Mouse (Mus musculus) liver, embryonic 14.5 days (tissue): ENCODE data around the gene Vgll1. TPM values are rescaled to one million over a fixed set of nuclear protein-coding genes. Genes with fewer than 3 reads are reported as not detected.

Source experiments
- ATAC-seq: fragments of 200-750 bp; cut with Nextera tagmentation; 2 replicates; pipeline ENCODE4 v1.8.0; 2017; ENCODE audit warnings: moderate number of reproducible peaks, mild to moderate bottlenecking, moderate library complexity; ENCODE audit not compliant: insufficient read depth
- DNase-seq, 3 experiments: peaks; one replicate each; pipeline ENCODE4 v3.0.0-alpha.2; 2012 to 2013; ENCODE audit warnings: low read depth in 3 of 3, low spot score in 3 of 3
- H3K27ac ChIP-seq: fragments of 300-500 bp; sonication (generic); 2 replicates; pipeline ENCODE4 v1.5.1; 2014; ENCODE audit warnings: moderate library complexity, mild to moderate bottlenecking, control low read depth, inconsistent platforms
- H3K27me3 ChIP-seq: fragments of 300-500 bp; sonication (generic); 2 replicates; pipeline ENCODE4 v1.6.1; 2014; ENCODE audit warnings: mild to moderate bottlenecking, low read length, moderate library complexity; ENCODE audit not compliant: control insufficient read depth, insufficient read depth
- H3K36me3 ChIP-seq: fragments of 300-500 bp; sonication (generic); replicated peaks from 2 replicates; pipeline ENCODE4 v1.6.1; 2014; ENCODE audit warnings: low read depth; ENCODE audit not compliant: control insufficient read depth, insufficient read depth
- H3K4me1 ChIP-seq, 2 experiments: fragments of 200-500 bp in 1 of 2; fragments of 300-500 bp in 1 of 2; sonication (generic) in 1 of 2; replicated peaks; 2 replicates each; pipeline ENCODE4 v1.6.1; 2012 to 2014; ENCODE audit warnings: antibody characterized with exemption in 1 of 2, inconsistent platforms in 1 of 2, low read length in 1 of 2; ENCODE audit not compliant: control insufficient read depth in 2 of 2, insufficient read depth in 2 of 2
- H3K4me2 ChIP-seq: fragments of 300-500 bp; sonication (generic); 2 replicates; pipeline ENCODE4 v1.6.1; 2014; ENCODE audit warnings: low read depth, mild to moderate bottlenecking, control low read depth, moderate library complexity
- H3K4me3 ChIP-seq, 2 experiments: fragments of 200-500 bp in 1 of 2; fragments of 300-500 bp in 1 of 2; sonication (generic) in 1 of 2; 2 replicates each; pipeline ENCODE4 v1.5.1; 2012 to 2014; ENCODE audit warnings: low read depth in 2 of 2, low read length in 2 of 2, mild to moderate bottlenecking in 2 of 2, control low read depth in 1 of 2, inconsistent platforms in 1 of 2, moderate library complexity in 1 of 2; ENCODE audit not compliant: insufficient read depth in 1 of 2
- H3K9ac ChIP-seq: fragments of 300-500 bp; sonication (generic); replicated peaks from 2 replicates; pipeline ENCODE4 v1.6.1; 2014; ENCODE audit warnings: mild to moderate bottlenecking, control low read depth, moderate library complexity
- H3K9me3 ChIP-seq: fragments of 300-500 bp; sonication (generic); 2 replicates; pipeline ENCODE4 v1.6.1; 2016; ENCODE audit warnings: low read length, mixed read lengths; ENCODE audit not compliant: control insufficient read depth
- CTCF ChIP-seq: IDR thresholded peaks from 2 replicates; pipeline ENCODE4 v1.5.1; 2016; ENCODE audit warnings: antibody characterized with exemption, low read depth, control low read depth
- EP300 ChIP-seq: IDR thresholded peaks from 2 replicates; pipeline ENCODE4 v1.6.1; 2016; ENCODE audit warnings: antibody characterized with exemption, low read depth
- WGBS: fragments of 180-500 bp; shearing (Covaris S2); extraction: QIAGEN DNeasy Blood & Tissue Kit; methylation state at CpG from one replicate; pipeline ENCODE4 v1.1.7; 2014; ENCODE audit not compliant: insufficient replicate concordance; 5-methylcytosine and 5-hydroxymethylcytosine counted together
- polyA plus RNA-seq, 2 experiments: library from polyadenylated mRNA; depleted of rRNA in 1 of 2; stranded (reverse) in 1 of 2; unstranded in 1 of 2; fragments of >200 nt; fragmentation: Nextera tagmentation in 1 of 2; extraction: Ambion mirVana in 1 of 2; gene quantifications; 2 replicates each; pipeline versions ENCODE4 v1.2.1 to v1.2.3; 2012 to 2014

The Vgll1 gene
- polyA plus RNA-seq, 2 experiments: not detected

- WGBS: 68% methylated on average over 1 of the region's 1 CpGs
- H3K27me3 ChIP-seq: no peaks in the 10 kb centered on the region
- H3K9ac ChIP-seq: no peak overlapping the region
- no peaks in the 10 kb centered on the region for H3K36me3 ChIP-seq
- no peak for ATAC-seq
- no peaks in the 10 kb centered on the region for H3K9me3 ChIP-seq
- H3K4me1 ChIP-seq: no peaks in the 10 kb centered on the region
- H3K27ac ChIP-seq: no peak overlapping the region
- H3K4me2 ChIP-seq: no peak overlapping the region
- DNase-seq: no peak
- TF ChIP-seq CTCF: no peak
- TF ChIP-seq EP300: no peak
- no peak overlapping the region for H3K4me3 ChIP-seq
Observed at GRCm38 (mm10) chrX:57120768-57121167, 32.9 kb downstream of the Vgll1 start.

GRCm38 (mm10) chrX:57130633-57131032, 42.7 kb downstream of the Vgll1 start:
- no peak for ATAC-seq
- H3K9me3 ChIP-seq: no peaks in the 10 kb centered on the region
- no peak overlapping the region for H3K4me2 ChIP-seq
- no peak overlapping the region for H3K9ac ChIP-seq
- no peak overlapping the region for H3K4me3 ChIP-seq
- no peaks in the 10 kb centered on the region for H3K27me3 ChIP-seq
- WGBS: 4% methylated on average over 1 of the region's 1 CpGs
- H3K4me1 ChIP-seq: no peaks in the 10 kb centered on the region
- TF ChIP-seq EP300 (no peak), CTCF (no peak)
- no peak for DNase-seq
- H3K36me3 ChIP-seq: no peaks in the 10 kb centered on the region
- H3K27ac ChIP-seq: no peak overlapping the region

GRCm38 (mm10) chrX:57137627-57138026, 49.7 kb downstream of the Vgll1 start:
- no peak for ATAC-seq
- no peak overlapping the region for H3K9ac ChIP-seq
- no peaks in the 10 kb centered on the region for H3K9me3 ChIP-seq
- H3K4me1 ChIP-seq: no peaks in the 10 kb centered on the region
- no peak overlapping the region for H3K27ac ChIP-seq
- H3K4me3 ChIP-seq: no peak overlapping the region
- TF ChIP-seq EP300: no peak
- no peak for TF ChIP-seq CTCF
- DNase-seq: no peak
- no peaks in the 10 kb centered on the region for H3K36me3 ChIP-seq
- H3K27me3 ChIP-seq: no peaks in the 10 kb centered on the region
- no peak overlapping the region for H3K4me2 ChIP-seq

GRCm38 (mm10) chrX:57153520-57153919, 65.6 kb downstream of the Vgll1 start:
- Histone ChIP-seq H3K9me3 (no peaks in the 10 kb centered on the region), H3K4me3 (no peak overlapping the region), H3K36me3 (no peaks in the 10 kb centered on the region), H3K9ac (no peak overlapping the region), H3K4me1 (no peaks in the 10 kb centered on the region), H3K27me3 (no peaks in the 10 kb centered on the region), H3K4me2 (no peak overlapping the region), H3K27ac (no peak overlapping the region)
- WGBS: 54% methylated on average over 1 of the region's 1 CpGs
- no peak for ATAC-seq
- no peak for TF ChIP-seq CTCF
- TF ChIP-seq EP300: no peak
- no peak for DNase-seq

Other genes with a start within 250 kb of the Vgll1 start
- not detected in 2 replicates for gene Adgrg4, start 217.9 kb upstream of the Vgll1 start, polyA plus RNA-seq (2012; rRNA removed)
- gene Adgrg4, start 217.9 kb upstream of the Vgll1 start, polyA plus RNA-seq (2014; fragmentation: Nextera tagmentation; extraction: Ambion mirVana): not detected in 2 replicates
- not detected in 2 replicates for gene Brs3, start 45.0 kb upstream of the Vgll1 start, polyA plus RNA-seq (2012; rRNA removed)
- not detected in 2 replicates for gene Brs3, start 45.0 kb upstream of the Vgll1 start, polyA plus RNA-seq (2014; fragmentation: Nextera tagmentation; extraction: Ambion mirVana)
- gene Htatsf1, start 34.5 kb upstream of the Vgll1 start, polyA plus RNA-seq (2012; rRNA removed): 5.9 and 10.6 TPM in 2 replicates
- 25.7 and 26.1 TPM in 2 replicates for gene Htatsf1, start 34.5 kb upstream of the Vgll1 start, polyA plus RNA-seq (2014; fragmentation: Nextera tagmentation; extraction: Ambion mirVana)
- gene Cd40lg, start 124.0 kb downstream of the Vgll1 start, polyA plus RNA-seq (2012; rRNA removed): not detected in 2 replicates
- gene Cd40lg, start 124.0 kb downstream of the Vgll1 start, polyA plus RNA-seq (2014; fragmentation: Nextera tagmentation; extraction: Ambion mirVana): not detected in 2 replicates